Mouse (Mus musculus) spleen, postnatal 14 days (tissue): Measurements from ENCODE around the gene Gm10408.
"Not testable (repeated sequence)": the region's sequence is repeated elsewhere in the genome, so short reads cannot be mapped to it uniquely, and the experiment has no call there.

Source experiments
- DNase-seq, 2 experiments: peaks; one replicate each; pipeline ENCODE4 v3.0.0; 2021 to 2022; ENCODE audit warnings: low spot score in 2 of 2

Gene Gm10408

DNA sequence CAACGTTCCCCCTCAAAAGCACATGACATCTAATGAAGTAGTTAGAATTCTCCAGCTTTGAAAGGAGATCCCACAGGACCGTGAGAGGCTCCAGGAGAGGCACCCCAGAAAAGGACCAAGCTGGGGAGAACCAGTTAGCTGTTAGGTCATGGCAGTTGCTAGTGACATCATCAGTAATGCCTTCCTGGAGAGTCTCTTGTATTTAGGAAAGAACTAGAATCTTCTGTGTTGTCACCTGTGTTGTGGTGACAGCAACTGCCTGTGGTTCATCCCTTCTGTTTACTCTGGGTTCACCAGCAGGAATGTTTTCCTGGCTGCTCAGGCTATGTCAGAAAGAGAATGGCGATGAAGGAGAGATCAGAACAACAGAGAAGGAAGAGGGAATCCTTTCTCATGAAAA is at the start of gene Gm10408:
Gm10408 (plus strand) TSS at position 301 of the 400 bp plus-strand sequence.
- DNase-seq, result not testable (repeated sequence)

DNA sequence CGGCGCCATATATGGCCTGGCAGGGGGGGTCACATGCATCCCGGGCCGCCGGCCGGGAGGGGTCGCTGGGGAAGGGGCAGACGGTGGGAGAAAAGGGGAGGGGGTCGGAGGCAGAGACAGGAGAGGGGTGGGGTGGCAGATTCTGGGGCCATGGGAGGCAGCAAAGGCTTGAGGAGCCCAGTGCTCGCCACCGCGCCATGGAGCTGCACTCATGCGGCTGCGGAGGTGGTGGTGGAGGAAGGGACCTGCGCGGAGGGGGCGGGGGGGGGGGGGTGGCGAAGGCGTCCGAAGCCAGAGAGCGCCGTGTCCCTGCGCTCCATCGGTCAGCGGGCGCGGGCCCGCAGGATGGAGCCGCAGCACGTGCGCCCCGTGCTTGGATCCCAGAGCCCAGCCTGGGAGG is 36.9 kb upstream of the Gm10408 start, which contains the start of gene Gm10409:
Gm10409 (plus strand) TSS at position 301 of the 400 bp plus-strand sequence.
- DNase-seq, result not testable (repeated sequence)

DNA sequence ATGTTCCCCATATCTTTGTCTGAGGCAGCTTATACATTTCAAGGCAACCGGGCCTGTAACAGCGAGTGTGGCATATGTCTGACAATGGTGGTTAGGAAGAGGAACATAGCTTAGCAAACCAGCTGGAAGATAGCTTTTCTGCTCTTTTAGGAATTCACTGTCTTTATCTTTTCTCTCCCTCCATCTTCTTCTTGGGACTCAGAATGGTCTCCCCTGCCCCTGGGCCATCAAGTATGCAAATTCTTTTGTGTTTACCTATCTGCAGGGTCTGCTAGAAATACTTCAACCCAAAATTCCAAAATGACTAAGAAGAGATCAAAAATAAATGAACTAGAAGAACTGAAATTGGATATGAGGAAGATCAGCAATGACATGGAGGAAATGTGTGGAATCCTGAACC is 21.4 kb upstream of the Gm10408 start, which contains the start of gene Gm3005:
Gm3005 (plus strand) TSS at position 301 of the 400 bp plus-strand sequence.
- DNase-seq, result not testable (repeated sequence)
